Mouse (Mus musculus): ENCODE measurements at regions not wholly inside any gene's neighbourhood (a gene's known extent, or its start where the extent isn't known, plus 50 kb on each side); places are given as distances from the start of the nearest gene placed in this dataset.
A peak's percentile ranks its signal among the peaks of the same experiment; 100 is the strongest.

DNA sequence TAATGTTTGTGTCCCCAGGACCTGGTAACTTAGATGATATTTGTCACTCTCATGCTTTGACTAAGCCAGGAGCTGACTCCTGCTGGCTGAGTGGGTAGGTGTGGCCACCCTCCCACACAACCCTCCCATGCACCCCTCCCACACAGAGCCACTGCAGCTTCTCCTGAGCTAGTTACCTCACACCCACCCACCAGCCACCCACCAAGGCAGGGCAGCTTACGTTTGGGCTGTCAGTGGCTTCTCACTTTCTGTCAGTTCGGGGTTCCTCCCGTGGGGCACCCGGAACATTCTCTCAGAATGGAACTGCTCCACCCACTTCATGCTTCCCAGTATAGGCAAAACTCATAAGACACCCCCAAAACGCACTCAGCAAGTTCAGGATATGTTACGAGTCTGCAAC, 227.4 kb downstream of the Sox9 start:
- Histone ChIP-seq H3K4me3 (no peak overlapping the region), H3K27me3 (replicated peaks) (peaks cover 28% of the 10 kb centered on the region), H3K4me1 (no peaks in the 10 kb centered on the region), H3K27ac (replicated peaks) (no peak overlapping the region), H3K9me3 (no peaks in the 10 kb centered on the region), H3K9ac (no peak overlapping the region), H3K4me2 (no peak overlapping the region), H3K36me3 (no peaks in the 10 kb centered on the region)
- ATAC-seq (ENCODE audit: extremely low read depth, insufficient number of reproducible peaks, low FRiP score, low TSS enrichment): 0 out of 2 replicates have a peak, but pooled peaks have one; percentile 42
- 79% methylated on average over 6 of the region's 6 CpGs for WGBS

DNA sequence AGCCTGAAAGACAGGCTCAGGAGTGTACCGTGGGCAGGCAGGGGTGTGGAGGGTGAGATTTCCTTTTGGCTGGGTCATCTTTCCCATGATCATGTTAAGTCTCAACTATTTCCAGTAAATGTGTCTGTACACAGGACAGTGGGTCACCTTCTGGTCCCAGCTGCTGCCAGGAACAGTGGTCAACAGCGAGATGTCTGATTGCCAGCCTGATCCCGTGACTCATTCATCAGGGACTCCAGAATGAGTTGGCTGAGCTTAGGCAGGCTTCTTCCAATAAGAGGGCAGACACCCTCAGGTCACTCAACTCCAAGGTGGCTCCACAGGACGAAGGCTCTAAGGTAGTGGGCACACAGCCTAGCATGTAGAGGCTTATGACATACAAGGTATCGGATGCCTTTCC, 228.9 kb downstream of the Sox9 start:
- no peak overlapping the region for H3K9ac ChIP-seq
- 73% methylated on average over 5 of the region's 5 CpGs for WGBS
- H3K9me3 ChIP-seq: no peaks in the 10 kb centered on the region
- ATAC-seq (ENCODE audit: extremely low read depth, insufficient number of reproducible peaks, low FRiP score, low TSS enrichment): no peak
- H3K4me2 ChIP-seq: no peak overlapping the region
- H3K4me1 ChIP-seq: peaks cover 7% of the 10 kb centered on the region
- H3K4me3 ChIP-seq: no peak overlapping the region
- no peaks in the 10 kb centered on the region for H3K36me3 ChIP-seq
- peaks cover 27% of the 10 kb centered on the region for H3K27me3 ChIP-seq (replicated peaks)
- H3K27ac ChIP-seq (replicated peaks): no peak overlapping the region

DNA sequence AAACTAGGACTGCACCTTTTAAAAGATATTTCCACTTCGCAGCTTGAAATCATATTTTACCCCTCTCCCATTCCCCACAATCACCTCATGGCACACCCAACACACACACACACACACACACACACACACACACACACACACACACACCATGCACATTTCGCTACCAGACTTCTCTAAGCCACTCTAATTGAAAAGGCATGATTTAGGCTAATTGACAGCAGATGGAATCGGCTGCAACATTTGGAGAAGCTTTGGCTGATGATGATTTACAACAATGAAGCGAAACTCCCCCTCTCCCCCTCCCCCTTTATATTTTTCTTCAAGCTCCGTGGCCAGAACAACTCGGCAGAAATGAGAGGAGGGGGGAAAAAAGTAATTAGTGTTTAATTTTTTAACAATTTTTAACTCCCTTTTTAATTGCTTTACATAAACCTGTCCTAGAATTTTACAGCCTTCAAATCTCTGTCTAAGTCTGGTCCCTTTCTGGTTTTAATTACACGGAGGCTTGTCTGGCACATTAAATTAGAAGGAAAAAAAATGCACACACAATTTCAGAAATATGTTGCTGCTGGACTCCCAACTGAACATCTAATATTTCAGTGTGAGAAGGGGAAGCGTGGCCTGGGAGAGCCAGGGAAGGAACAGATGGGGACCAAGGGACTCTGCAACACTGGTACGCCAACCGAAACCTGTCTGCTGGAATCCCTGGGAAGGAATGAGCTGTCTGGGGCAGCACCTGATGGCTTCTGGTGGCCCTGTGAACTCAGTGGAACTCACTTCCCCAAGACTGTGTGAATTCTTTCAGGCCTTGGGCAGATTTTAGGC, 232.4 kb downstream of the Sox9 start:
- H3K9ac ChIP-seq: no peak overlapping the region
- H3K4me3 ChIP-seq: no peak overlapping the region
- no peak for ATAC-seq (ENCODE audit: extremely low read depth, insufficient number of reproducible peaks, low FRiP score, low TSS enrichment)
- no peaks in the 10 kb centered on the region for H3K36me3 ChIP-seq
- H3K27me3 ChIP-seq (replicated peaks): peaks cover 31% of the 10 kb centered on the region
- H3K27ac ChIP-seq (replicated peaks): no peak overlapping the region
- WGBS: 72% methylated on average over 10 of the region's 10 CpGs
- peaks cover 20% of the 10 kb centered on the region for H3K4me1 ChIP-seq
- no peaks in the 10 kb centered on the region for H3K9me3 ChIP-seq
- no peak overlapping the region for H3K4me2 ChIP-seq

GRCm38 (mm10) chr11:113015686-113016304, 233.8 kb downstream of the Sox9 start:
- no peak for ATAC-seq (ENCODE audit: extremely low read depth, insufficient number of reproducible peaks, low FRiP score, low TSS enrichment)
- no peak overlapping the region for H3K27ac ChIP-seq (replicated peaks)
- H3K4me2 ChIP-seq: no peak overlapping the region
- H3K9ac ChIP-seq: no peak overlapping the region
- H3K27me3 ChIP-seq (replicated peaks): peaks cover 28% of the 10 kb centered on the region
- H3K36me3 ChIP-seq: no peaks in the 10 kb centered on the region
- peaks cover 21% of the 10 kb centered on the region for H3K4me1 ChIP-seq
- 52% methylated on average over 13 of the region's 13 CpGs for WGBS
- H3K9me3 ChIP-seq: no peaks in the 10 kb centered on the region
- no peak overlapping the region for H3K4me3 ChIP-seq

DNA sequence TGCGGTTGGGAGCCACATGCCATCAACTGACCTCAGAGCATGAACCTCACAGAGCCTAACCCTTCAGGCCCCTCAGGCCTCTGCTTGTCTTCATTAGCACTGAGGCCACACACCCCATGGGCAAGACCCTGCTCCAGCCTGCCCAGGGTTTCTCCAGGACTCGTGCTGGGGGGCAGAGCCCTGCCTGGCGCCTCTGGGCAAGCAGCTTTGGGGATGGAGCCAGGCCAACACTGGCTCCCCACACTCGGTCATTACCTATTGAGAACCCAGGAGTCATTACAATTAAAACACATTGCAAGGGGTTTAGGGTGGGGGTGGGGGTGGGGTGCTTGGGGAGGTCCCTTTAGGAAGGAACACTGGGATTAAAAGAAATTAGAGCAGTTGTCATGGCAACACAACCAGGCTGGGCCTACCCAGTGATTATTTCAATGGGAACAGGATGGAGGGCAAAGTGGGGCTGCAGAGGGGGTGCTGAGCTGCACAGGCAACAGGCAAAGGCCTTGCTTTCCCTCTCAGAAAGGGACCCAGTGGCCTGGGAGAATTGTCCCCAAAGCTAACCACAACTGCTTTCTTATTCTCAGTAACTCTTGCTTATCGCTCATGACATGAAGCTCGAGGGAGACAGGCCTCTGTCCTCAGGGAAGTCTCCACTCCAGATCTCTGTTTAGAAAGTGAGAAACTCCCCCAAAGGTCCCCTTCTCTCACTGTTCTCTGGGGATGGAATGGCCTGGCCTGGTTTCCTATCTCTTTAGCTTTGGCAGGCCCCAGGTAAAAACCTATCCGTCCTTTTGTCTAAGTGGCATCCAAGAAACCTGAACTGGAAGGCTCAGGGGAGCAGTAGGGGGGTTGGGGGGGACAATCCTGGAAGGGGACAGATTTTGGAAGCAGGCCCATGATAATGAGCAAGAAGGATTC, 235.0 kb downstream of the Sox9 start:
- Histone ChIP-seq H3K4me2 (no peak overlapping the region), H3K9ac (no peak overlapping the region), H3K27me3 (replicated peaks) (peaks cover 17% of the 10 kb centered on the region), H3K36me3 (no peaks in the 10 kb centered on the region), H3K9me3 (no peaks in the 10 kb centered on the region), H3K4me1 (peaks cover 24% of the 10 kb centered on the region), H3K27ac (replicated peaks) (no peak overlapping the region), H3K4me3 (no peak overlapping the region)
- ATAC-seq (ENCODE audit: extremely low read depth, insufficient number of reproducible peaks, low FRiP score, low TSS enrichment): no peak
- 66% methylated on average over 7 of the region's 7 CpGs for WGBS

- H3K4me1 ChIP-seq: peaks cover 12% of the 10 kb centered on the region
- H3K9me3 ChIP-seq: peaks cover 2% of the 10 kb centered on the region; the same call in 1 of the 2 replicates
- WGBS: 45% methylated on average over 4 of the region's 4 CpGs
- H3K4me2 ChIP-seq: no peak overlapping the region
- no peak overlapping the region for H3K9ac ChIP-seq
- H3K4me3 ChIP-seq: no peak overlapping the region
- no peak; the same call in 1 of the 2 replicates for ATAC-seq (ENCODE audit: extremely low read depth, insufficient number of reproducible peaks, low FRiP score, low TSS enrichment)
- H3K27me3 ChIP-seq (replicated peaks): peaks cover 10% of the 10 kb centered on the region
- H3K27ac ChIP-seq (replicated peaks): no peak overlapping the region
- no peaks in the 10 kb centered on the region for H3K36me3 ChIP-seq
These were observed 239.5 kb downstream of the Sox9 start for GRCm38 (mm10) chr11:113021533-113021932.

DNA sequence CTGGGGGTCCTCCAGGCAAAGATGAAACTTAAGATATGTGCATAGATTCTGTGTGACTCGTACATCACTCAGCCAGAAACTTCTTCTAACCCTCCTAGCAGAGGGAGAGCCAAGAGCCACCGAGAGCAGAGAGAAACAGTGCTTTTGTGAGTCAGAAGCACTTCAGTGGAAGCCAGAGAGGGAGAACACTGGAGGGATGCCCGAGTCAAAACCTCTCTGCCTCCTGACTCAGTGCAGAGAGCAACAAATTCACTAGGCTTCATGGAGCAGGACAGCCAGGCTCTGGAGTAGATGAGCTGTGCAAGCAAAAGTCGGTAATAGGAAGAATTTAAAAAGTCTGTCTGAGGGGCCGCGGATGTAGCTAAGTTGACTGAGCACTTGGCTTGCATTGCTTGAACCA, 245.0 kb downstream of the Sox9 start:
- H3K36me3 ChIP-seq: no peaks in the 10 kb centered on the region
- peaks cover 13% of the 10 kb centered on the region for H3K27me3 ChIP-seq (replicated peaks)
- no peak for ATAC-seq (ENCODE audit: extremely low read depth, insufficient number of reproducible peaks, low FRiP score, low TSS enrichment)
- 52% methylated on average over 6 of the region's 6 CpGs for WGBS
- H3K9me3 ChIP-seq: peaks cover 2% of the 10 kb centered on the region; the same call in 1 of the 2 replicates
- no peak overlapping the region for H3K9ac ChIP-seq
- no peaks in the 10 kb centered on the region for H3K4me1 ChIP-seq
- no peak overlapping the region for H3K27ac ChIP-seq (replicated peaks)
- no peak overlapping the region for H3K4me2 ChIP-seq
- no peak overlapping the region for H3K4me3 ChIP-seq

GRCm38 (mm10) chr11:113028235-113028919, 246.4 kb downstream of the Sox9 start:
- ATAC-seq (ENCODE audit: extremely low read depth, insufficient number of reproducible peaks, low FRiP score, low TSS enrichment): no peak
- H3K4me1 ChIP-seq: no peaks in the 10 kb centered on the region
- H3K27me3 ChIP-seq (replicated peaks): peaks cover 13% of the 10 kb centered on the region
- 75% methylated on average over 8 of the region's 8 CpGs for WGBS
- H3K9me3 ChIP-seq: no peaks in the 10 kb centered on the region
- H3K27ac ChIP-seq (replicated peaks): no peak overlapping the region
- H3K9ac ChIP-seq: no peak overlapping the region
- no peak overlapping the region for H3K4me3 ChIP-seq
- no peak overlapping the region for H3K4me2 ChIP-seq
- H3K36me3 ChIP-seq: no peaks in the 10 kb centered on the region

- Histone ChIP-seq H3K27ac (replicated peaks) (no peak overlapping the region), H3K4me3 (no peak overlapping the region), H3K4me1 (no peaks in the 10 kb centered on the region), H3K9me3 (no peaks in the 10 kb centered on the region), H3K27me3 (replicated peaks) (peaks cover 17% of the 10 kb centered on the region), H3K4me2 (no peak overlapping the region), H3K36me3 (no peaks in the 10 kb centered on the region), H3K9ac (no peak overlapping the region)
- 80% methylated on average over 8 of the region's 8 CpGs for WGBS
- no peak for ATAC-seq (ENCODE audit: extremely low read depth, insufficient number of reproducible peaks, low FRiP score, low TSS enrichment)
These were observed 249.4 kb downstream of the Sox9 start for GRCm38 (mm10) chr11:113031405-113031804.

DNA sequence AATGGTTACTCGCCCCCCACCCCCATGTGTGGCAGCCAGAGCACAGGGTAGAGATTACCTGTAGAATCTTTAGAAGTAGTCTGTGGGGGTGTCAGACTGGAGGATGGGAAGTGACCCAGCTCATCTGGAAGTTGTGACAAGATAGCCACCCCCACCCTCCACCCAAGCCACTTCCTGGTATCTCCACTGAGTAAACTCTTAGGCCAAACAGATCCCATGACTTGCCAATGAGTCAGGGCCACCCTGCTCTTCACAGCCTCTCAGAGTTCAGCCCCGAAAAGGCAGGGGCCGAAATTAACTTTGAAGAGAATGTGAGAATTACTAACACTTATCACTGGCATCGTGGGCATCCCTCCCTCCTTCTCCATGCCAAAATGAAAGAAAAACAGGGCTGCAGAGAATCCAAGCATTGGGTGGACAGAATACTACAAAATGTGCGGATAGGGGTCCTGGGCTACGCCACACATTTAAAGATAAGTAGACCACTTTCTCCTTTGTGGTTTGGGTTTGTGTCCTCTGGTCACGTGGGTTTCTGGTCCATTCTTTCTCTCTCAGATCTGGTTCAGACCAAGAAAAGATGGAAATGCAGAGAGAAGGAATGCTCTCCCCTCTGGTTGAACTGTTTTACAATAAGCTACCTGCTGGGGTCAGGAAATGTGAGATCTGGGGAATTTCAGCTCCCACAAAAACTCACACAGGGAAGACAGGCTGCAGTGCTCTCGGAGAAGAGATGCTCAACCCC, 250.6 kb downstream of the Sox9 start:
- ATAC-seq (ENCODE audit: extremely low read depth, insufficient number of reproducible peaks, low FRiP score, low TSS enrichment): no peak
- Histone ChIP-seq H3K9me3 (no peaks in the 10 kb centered on the region), H3K27ac (replicated peaks) (no peak overlapping the region), H3K4me3 (no peak overlapping the region), H3K4me2 (no peak overlapping the region), H3K36me3 (no peaks in the 10 kb centered on the region), H3K9ac (no peak overlapping the region), H3K27me3 (replicated peaks) (0 out of 2 replicates have a peak, but pooled peaks cover 9% of the 10 kb centered on the region), H3K4me1 (no peaks in the 10 kb centered on the region)
- WGBS: 55% methylated on average over 8 of the region's 8 CpGs
